Mouse (Mus musculus) hindbrain, embryonic 15.5 days (tissue): ENCODE results near the gene Lrrk2. TPM values are rescaled to one million over a fixed set of nuclear protein-coding genes. Genes with fewer than 3 reads are reported as not detected.

Experiments
- ATAC-seq: fragments of 200-750 bp; cut with Nextera tagmentation; 2 replicates; pipeline ENCODE4 v1.8.0; 2017; ENCODE audit warnings: low read depth, moderate number of reproducible peaks, moderate TSS enrichment; ENCODE audit not compliant: low FRiP score
- H3K27ac ChIP-seq: fragments of 300-500 bp; sonication (generic); replicated peaks from 2 replicates; pipeline ENCODE4 v1.5.1; 2015; ENCODE audit warnings: mild to moderate bottlenecking, inconsistent platforms
- H3K27me3 ChIP-seq: fragments of 300-500 bp; sonication (generic); 2 replicates; pipeline ENCODE4 v1.6.1; 2015; ENCODE audit warnings: control low read depth, inconsistent platforms
- H3K36me3 ChIP-seq: fragments of 300-500 bp; sonication (generic); 2 replicates; pipeline ENCODE4 v1.6.1; 2015; ENCODE audit warnings: control low read depth, inconsistent platforms
- H3K4me1 ChIP-seq: fragments of 300-500 bp; sonication (generic); replicated peaks from 2 replicates; pipeline ENCODE4 v1.6.1; 2015; ENCODE audit warnings: control low read depth, inconsistent platforms
- H3K4me2 ChIP-seq: fragments of 300-500 bp; sonication (generic); 2 replicates; pipeline ENCODE4 v1.6.1; 2015; ENCODE audit warnings: moderate library complexity, mild to moderate bottlenecking, inconsistent platforms
- H3K4me3 ChIP-seq: fragments of 300-500 bp; sonication (generic); 2 replicates; pipeline ENCODE4 v1.5.1; 2015; ENCODE audit warnings: mild to moderate bottlenecking, inconsistent platforms
- H3K9ac ChIP-seq: fragments of 300-500 bp; sonication (generic); 2 replicates; pipeline ENCODE4 v1.6.1; 2015; ENCODE audit warnings: inconsistent platforms
- H3K9me3 ChIP-seq: fragments of 300-500 bp; sonication (generic); 2 replicates; pipeline ENCODE4 v1.6.1; 2016; ENCODE audit warnings: control low read depth, inconsistent platforms
- WGBS: fragments of 180-500 bp; shearing (Covaris S2); methylation state at CpG from one replicate; pipeline ENCODE4 v1.1.7; 2015; 5-methylcytosine and 5-hydroxymethylcytosine counted together
- polyA plus RNA-seq: library from polyadenylated mRNA; unstranded; fragments of >200 nt; fragmentation: Nextera tagmentation; extraction: Ambion mirVana; gene quantifications from 2 replicates; pipeline ENCODE4 v1.2.1, GENCODE M21; 2015

Gene Lrrk2
- polyA plus RNA-seq, 1 experiment from 2014 or later: 2.4 TPM

DNA sequence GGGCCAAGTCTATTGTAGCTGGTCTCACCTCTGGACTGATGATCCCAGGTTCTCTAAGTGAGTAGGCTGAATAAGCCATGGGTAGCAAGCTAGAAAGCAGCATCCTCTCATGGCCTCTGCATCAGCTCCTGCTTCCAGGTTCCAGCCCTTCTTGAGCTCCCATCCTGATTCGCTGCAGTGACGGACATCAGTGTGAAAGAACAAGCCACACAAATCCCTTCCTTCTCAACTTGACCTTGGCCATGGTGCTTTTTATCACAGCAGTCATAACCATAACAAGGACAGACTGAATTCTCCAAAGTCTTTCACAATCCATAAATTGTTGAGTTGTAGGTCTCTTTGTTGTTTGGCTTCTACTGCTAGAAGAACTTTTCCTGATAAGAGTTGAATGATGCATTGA, 20.9 kb downstream of the Lrrk2 start:
- WGBS: 100% methylated on average over 2 of the region's 2 CpGs
- Histone ChIP-seq H3K27ac (no peak overlapping the region), H3K27me3 (no peaks in the 10 kb centered on the region), H3K4me2 (no peak overlapping the region), H3K9me3 (no peaks in the 10 kb centered on the region), H3K4me1 (no peaks in the 10 kb centered on the region), H3K9ac (no peak overlapping the region), H3K36me3 (no peaks in the 10 kb centered on the region), H3K4me3 (no peak overlapping the region)
- ATAC-seq: no peak

DNA sequence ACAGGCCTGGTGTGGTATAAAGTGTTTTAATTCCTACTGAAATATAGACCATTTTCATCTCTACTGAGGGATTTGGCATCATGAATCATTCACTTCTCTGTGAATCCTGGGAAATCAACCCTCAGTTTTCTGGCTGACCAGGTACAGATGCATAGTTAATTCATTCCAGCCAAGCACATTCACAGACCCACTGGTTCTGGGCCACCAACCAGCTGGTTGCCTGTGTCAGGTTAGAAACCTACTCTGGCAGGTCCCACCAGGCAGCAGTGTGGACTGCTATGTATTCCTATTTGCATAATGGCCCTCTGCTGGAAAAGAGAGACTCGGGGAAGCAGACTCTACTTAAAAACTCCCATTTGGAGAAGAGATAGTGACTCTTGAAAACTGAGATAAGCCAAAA, 27.9 kb downstream of the Lrrk2 start:
- Histone ChIP-seq H3K9me3 (no peaks in the 10 kb centered on the region), H3K4me2 (no peak overlapping the region), H3K36me3 (no peaks in the 10 kb centered on the region), H3K27ac (no peak overlapping the region), H3K4me3 (no peak overlapping the region), H3K4me1 (0 out of 2 replicates have a peak, but pooled peaks cover 7% of the 10 kb centered on the region), H3K27me3 (0 out of 2 replicates have a peak, but pooled peaks cover 3% of the 10 kb centered on the region), H3K9ac (no peak overlapping the region)
- no peak for ATAC-seq
- 55% methylated on average over 1 of the region's 1 CpGs for WGBS

DNA sequence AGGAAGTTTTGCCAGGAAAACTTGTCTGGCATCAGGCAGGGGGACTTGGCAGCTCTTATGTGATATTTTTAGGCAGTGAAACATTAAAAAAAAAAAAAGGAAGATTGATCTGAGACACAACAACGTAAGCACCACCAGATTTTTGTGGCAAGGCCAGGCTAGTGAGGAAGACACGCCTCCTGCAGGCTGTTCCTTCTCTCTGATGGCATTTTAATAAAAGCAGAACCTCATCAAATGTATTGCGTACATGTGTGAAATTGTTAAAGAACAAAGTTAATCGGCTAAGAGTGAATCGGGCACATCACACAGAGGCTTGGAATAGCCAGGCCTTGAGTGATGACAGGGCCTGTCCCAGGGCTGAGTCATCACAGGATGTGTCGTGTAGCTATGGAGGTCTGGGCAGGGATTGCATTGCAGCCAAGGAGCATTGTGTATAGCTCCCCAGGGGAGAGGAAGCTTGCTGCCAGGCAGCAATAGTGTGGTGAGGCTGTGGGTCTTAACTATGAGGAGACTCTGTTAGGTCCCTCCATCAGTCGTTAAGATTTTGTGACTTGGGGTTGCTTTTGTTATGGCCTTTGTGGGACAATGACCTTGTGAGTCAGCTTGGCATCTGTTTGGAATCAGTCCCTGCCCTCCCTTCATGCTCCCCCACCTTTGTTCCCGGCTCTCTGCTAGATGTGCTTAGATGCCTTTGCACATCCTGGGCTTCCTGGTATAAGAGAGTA, 30.2 kb downstream of the Lrrk2 start:
- Histone ChIP-seq H3K4me3 (no peak overlapping the region), H3K9me3 (no peaks in the 10 kb centered on the region), H3K36me3 (no peaks in the 10 kb centered on the region), H3K27me3 (0 out of 2 replicates have a peak, but pooled peaks cover 3% of the 10 kb centered on the region), H3K9ac (no peak overlapping the region), H3K4me2 (no peak overlapping the region), H3K4me1 (0 out of 2 replicates have a peak, but pooled peaks cover 7% of the 10 kb centered on the region), H3K27ac (peak overlapping the region; percentile 48)
- ATAC-seq: peak; percentile 68; the same call in 1 of the 2 replicates
- 34% methylated on average over 8 of the region's 8 CpGs for WGBS

DNA sequence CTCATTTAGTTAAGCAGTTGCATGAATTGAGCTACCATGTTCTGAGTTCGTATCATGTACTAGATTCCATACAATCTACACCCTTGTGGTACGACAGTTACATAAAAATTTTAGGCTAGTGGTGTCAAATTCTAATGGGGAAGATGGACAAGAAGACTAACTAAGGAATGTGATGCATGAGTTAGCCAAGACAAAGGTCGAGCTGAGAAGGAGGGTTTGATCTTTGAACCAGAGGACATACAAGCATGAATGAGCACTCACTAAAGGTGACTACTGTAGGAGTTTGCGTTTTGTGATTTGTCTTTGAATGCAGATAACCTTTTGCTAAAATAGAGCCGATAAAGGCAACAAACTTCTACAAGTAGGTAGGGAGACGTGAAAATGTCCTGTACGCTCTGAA, 31.1 kb downstream of the Lrrk2 start:
- Histone ChIP-seq H3K9me3 (no peaks in the 10 kb centered on the region), H3K36me3 (no peaks in the 10 kb centered on the region), H3K27ac (no peak overlapping the region), H3K4me1 (0 out of 2 replicates have a peak, but pooled peaks cover 7% of the 10 kb centered on the region), H3K9ac (no peak overlapping the region), H3K4me2 (no peak overlapping the region), H3K4me3 (no peak overlapping the region), H3K27me3 (0 out of 2 replicates have a peak, but pooled peaks cover 3% of the 10 kb centered on the region)
- 77% methylated on average over 7 of the region's 7 CpGs for WGBS
- no peak for ATAC-seq

DNA sequence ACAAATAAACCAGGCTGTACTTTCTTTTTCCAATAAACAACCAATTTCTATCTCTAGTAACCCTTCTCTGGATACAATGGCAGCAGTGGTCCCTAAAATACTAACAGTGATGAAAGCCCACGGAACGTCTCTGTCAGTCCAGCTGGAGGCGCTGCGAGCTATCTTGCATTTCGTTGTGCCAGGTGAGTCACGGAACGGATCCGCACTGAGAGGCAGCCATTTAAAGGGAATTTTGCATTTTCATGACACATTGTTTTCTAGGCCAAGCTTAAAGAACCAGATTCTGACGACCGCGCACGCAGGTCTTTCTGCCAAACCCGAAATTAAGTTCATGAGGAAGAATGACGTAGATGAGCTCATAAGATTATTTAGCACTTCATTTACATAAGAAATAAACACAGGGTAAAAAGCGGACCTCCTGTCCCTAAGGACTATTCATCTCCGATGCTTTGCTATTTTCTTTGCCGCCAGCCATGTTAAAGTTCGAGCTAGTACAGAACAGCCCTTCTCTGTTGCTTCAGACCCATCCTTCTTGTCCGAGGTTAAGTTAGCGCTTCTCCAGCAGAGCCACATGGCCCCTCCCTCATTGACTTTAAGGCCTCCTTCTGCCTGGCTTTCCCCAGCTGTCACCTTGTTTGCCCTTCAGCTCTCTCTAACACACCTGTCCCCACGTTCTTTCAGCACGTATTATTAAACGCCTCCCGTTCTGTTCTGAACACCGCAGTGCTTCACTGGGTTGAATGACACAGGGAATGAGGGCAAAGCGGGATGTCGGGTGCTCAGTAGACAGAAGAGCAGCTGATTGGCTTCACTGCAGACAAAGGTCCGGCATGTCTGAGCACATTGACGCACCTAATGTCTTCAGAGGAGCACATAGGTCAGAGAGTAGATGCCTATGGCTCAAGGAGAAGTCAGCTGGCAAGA, 36.5 kb downstream of the Lrrk2 start:
- WGBS: 25% methylated on average over 29 of the region's 29 CpGs
- H3K4me1 ChIP-seq: peaks cover 6% of the 10 kb centered on the region; the same call in 1 of the 2 replicates
- H3K36me3 ChIP-seq: no peaks in the 10 kb centered on the region
- peak overlapping the region; percentile 28 for H3K4me3 ChIP-seq
- no peaks in the 10 kb centered on the region for H3K27me3 ChIP-seq
- no peak overlapping the region for H3K27ac ChIP-seq
- no peak overlapping the region for H3K9ac ChIP-seq
- peak overlapping the region; percentile 50 for H3K4me2 ChIP-seq
- H3K9me3 ChIP-seq: no peaks in the 10 kb centered on the region
- ATAC-seq: 0 out of 2 replicates have a peak, but pooled peaks have one; percentile 23

DNA sequence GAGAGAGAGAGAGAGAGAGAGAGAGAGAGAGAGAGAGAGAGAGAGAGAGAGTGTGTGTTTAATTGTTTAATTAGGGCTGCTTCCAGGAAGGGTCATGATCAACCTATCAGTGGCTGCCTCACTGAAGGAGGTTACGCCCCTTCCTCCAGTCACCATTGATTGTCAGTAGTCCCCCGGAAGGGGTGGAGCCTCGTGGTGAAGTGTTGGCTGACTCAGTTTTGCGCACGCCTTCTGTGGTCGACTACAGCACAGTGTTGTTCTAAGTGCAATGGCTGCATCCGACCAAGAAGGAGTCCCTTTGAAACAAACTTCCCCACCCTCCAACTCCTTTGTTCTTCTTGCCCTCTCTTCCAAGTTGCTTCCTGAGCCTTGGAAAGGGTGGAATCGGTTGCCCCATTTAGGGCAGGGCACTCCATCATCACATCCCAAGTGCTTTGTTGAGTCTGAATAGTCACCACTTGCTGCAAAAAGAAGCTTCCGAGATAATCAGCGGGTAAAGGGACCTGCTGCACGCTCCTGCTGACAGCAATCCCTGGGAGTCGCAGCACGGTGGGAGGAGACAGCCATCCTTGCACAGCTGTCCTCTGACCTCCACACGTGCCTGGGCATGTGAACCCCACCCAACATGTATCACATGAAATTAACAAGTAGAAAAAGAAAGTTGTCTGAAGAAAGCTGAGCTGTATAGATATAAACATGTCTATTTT, 62.4 kb downstream of the Lrrk2 start:
- Histone ChIP-seq H3K9ac (no peak overlapping the region), H3K4me1 (no peaks in the 10 kb centered on the region), H3K9me3 (no peaks in the 10 kb centered on the region), H3K36me3 (no peaks in the 10 kb centered on the region), H3K27ac (no peak overlapping the region), H3K4me3 (no peak overlapping the region), H3K27me3 (no peaks in the 10 kb centered on the region), H3K4me2 (peak overlapping the region; percentile 11)
- 51% methylated on average over 14 of the region's 14 CpGs for WGBS
- no peak for ATAC-seq

DNA sequence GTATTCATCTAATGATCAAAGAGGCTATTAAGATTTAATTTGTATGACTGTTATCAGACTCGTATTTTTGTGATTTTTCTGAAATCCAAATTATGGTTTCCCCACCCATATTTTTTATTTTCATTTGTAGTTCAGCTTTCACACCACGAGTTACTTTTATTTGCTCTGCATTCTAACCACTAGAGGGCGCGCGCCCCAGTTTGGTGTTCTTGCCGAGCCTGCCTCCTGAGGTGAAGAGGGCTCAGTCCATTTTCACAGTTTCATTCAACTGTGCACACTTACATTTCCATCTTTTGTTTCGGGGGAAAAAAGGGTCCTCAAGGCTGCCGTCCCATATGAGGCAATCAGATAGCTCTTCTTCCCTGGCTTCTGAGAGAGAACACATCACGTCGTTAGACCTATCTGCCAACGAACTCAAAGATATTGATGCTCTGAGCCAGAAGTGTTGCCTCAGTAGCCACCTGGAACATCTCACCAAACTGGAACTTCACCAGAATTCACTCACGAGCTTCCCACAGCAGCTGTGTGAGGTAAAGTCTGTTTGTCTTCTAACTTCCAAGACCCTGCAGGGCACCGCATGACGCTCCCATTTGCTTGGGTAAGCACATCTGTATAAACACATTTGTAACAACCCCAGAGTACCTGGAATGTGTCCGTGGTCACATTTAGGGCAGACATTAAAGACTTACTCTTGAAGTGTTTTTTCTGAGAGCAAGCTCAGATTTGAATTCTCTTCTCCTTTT, 64.0 kb downstream of the Lrrk2 start:
- 46% methylated on average over 15 of the region's 15 CpGs for WGBS
- Histone ChIP-seq H3K27me3 (no peaks in the 10 kb centered on the region), H3K9ac (no peak overlapping the region), H3K4me3 (no peak overlapping the region), H3K4me1 (no peaks in the 10 kb centered on the region), H3K36me3 (no peaks in the 10 kb centered on the region), H3K27ac (no peak overlapping the region), H3K9me3 (no peaks in the 10 kb centered on the region), H3K4me2 (no peak overlapping the region)
- no peak for ATAC-seq

DNA sequence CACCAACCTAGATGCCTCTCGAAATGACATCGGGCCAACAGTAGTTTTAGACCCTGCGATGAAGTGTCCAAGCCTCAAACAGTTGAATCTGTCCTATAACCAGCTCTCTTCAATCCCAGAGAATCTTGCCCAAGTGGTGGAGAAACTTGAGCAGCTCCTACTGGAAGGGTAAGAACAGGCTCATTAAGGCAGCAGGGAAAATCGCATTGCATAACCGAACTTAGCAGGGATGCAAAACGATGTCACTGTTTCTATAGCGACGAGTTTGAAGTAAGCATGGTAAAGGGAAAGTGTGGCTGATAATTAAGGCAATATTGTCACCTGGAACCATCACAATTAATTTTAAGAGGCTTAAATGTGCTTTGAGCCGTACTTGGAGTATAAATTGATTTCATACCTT, 65.8 kb downstream of the Lrrk2 start:
- H3K4me2 ChIP-seq: no peak overlapping the region
- ATAC-seq: no peak
- no peak overlapping the region for H3K9ac ChIP-seq
- 78% methylated on average over 9 of the region's 9 CpGs for WGBS
- H3K9me3 ChIP-seq: no peaks in the 10 kb centered on the region
- no peak overlapping the region for H3K4me3 ChIP-seq
- H3K4me1 ChIP-seq: no peaks in the 10 kb centered on the region
- no peaks in the 10 kb centered on the region for H3K27me3 ChIP-seq
- no peaks in the 10 kb centered on the region for H3K36me3 ChIP-seq
- H3K27ac ChIP-seq: no peak overlapping the region

DNA sequence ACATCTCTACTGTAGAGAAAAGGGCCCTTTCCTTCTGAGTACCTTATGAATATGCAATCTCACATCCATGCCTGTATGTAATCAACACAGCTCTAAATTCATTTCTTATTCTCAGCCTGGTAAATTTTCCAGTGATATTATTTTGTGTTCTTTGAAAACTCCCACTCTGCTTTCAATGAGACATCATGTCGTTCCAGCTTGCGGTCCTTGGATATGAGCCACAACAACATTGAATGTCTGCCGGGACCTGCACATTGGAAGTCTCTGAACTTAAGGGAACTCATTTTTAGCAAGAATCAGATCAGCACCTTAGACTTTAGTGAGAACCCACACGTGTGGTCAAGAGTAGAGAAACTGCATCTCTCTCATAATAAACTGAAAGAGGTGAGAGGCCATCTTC, 72.5 kb downstream of the Lrrk2 start:
- no peaks in the 10 kb centered on the region for H3K27me3 ChIP-seq
- 81% methylated on average over 4 of the region's 4 CpGs for WGBS
- no peaks in the 10 kb centered on the region for H3K4me1 ChIP-seq
- no peak overlapping the region for H3K4me3 ChIP-seq
- no peak for ATAC-seq
- no peak overlapping the region for H3K27ac ChIP-seq
- no peak overlapping the region for H3K9ac ChIP-seq
- H3K4me2 ChIP-seq: no peak overlapping the region
- no peaks in the 10 kb centered on the region for H3K36me3 ChIP-seq
- no peaks in the 10 kb centered on the region for H3K9me3 ChIP-seq

DNA sequence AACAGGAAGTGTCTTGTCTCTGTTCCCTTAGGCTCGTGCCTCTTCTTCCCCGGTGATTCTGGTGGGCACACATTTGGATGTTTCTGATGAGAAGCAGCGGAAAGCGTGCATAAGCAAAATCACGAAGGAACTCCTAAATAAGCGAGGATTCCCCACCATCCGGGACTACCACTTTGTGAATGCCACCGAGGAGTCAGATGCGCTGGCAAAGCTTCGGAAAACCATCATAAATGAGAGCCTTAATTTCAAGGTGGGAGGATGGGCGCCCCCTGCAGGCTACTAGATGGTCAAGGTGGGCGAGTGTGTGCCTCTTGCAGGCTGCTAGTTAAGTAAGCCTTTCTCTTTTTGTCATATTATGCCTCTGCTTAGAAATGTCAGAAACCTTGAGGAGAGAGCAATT, 79.1 kb downstream of the Lrrk2 start:
- ATAC-seq: no peak

DNA sequence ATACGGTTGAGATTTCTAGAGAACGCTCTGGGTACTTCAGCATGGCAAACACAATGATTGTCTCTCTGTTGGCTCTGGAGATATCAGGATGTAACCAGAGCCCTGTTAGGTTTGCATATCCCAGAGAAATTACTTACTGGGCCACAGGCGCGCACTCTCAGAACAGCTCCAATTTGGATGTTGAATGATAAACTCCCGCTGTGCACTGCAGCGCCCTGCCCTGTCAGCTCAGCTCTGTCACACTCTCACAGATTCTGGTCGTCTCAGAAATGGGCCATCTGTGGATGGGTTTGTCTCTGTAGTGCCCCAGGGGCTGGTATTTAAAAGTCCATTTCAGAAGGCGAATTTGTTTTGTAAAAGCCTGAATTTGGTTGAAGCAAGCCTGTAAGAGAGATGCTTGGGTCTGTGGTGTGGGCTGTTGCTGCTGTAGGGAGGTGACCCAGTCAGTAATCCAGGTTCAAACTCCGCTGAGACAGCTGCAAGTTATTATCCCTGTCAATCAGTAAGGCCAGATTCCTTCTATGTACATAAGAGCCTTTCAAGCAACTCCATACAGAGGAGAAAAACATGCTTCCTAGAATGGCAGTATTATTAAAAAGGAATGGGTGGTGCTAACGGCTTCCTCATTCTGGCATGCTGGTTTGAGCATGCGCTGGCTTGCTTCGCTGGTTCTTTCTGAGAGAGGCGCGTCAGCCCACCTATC, 80.6 kb downstream of the Lrrk2 start:
- Histone ChIP-seq H3K4me2 (no peak overlapping the region), H3K4me1 (0 out of 2 replicates have a peak, but pooled peaks cover 7% of the 10 kb centered on the region), H3K27ac (no peak overlapping the region), H3K4me3 (no peak overlapping the region), H3K27me3 (no peaks in the 10 kb centered on the region), H3K9ac (no peak overlapping the region), H3K9me3 (no peaks in the 10 kb centered on the region), H3K36me3 (no peaks in the 10 kb centered on the region)
- 73% methylated on average over 14 of the region's 14 CpGs for WGBS
- ATAC-seq: no peak

More for the DNA sequence above, 79.1 kb downstream of the Lrrk2 start:
- Histone ChIP-seq H3K27ac (no peak overlapping the region), H3K4me1 (0 out of 2 replicates have a peak, but pooled peaks cover 7% of the 10 kb centered on the region), H3K4me3 (no peak overlapping the region), H3K4me2 (no peak overlapping the region), H3K36me3 (no peaks in the 10 kb centered on the region), H3K9me3 (no peaks in the 10 kb centered on the region), H3K27me3 (no peaks in the 10 kb centered on the region), H3K9ac (no peak overlapping the region)
- 60% methylated on average over 12 of the region's 12 CpGs for WGBS
